Mouse (Mus musculus) MEL-GATA-1-ER (cell line): ENCODE data around the gene Arf1.

Source experiments
- DNase-seq: peaks from one replicate; pipeline ENCODE4 v3.0.0-alpha.2; 2012; ENCODE audit warnings: low read depth; ENCODE audit errors: extremely low read depth

The Arf1 gene

DNA sequence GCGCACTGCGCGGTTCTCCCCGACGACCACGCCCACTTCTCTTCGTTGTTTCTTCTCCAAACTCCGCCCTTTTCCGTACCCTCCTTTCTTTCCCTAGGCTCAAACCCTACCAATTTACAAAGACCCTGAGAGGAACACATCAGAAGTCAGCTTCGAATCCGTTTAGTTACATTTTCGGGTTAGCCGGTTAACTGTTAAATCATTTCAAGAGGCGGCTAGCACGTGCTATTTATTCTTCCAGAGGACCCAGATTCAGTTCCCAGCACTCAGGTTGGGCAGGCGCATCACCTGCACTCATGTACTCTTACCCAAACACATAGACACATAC, 36.0 kb downstream of the Arf1 start, which contains the start of gene Guk1:
TSS of gene Guk1 (minus strand) at position 154 of the 328 bp plus-strand sequence.
- DNase-seq, result no peak

DNA sequence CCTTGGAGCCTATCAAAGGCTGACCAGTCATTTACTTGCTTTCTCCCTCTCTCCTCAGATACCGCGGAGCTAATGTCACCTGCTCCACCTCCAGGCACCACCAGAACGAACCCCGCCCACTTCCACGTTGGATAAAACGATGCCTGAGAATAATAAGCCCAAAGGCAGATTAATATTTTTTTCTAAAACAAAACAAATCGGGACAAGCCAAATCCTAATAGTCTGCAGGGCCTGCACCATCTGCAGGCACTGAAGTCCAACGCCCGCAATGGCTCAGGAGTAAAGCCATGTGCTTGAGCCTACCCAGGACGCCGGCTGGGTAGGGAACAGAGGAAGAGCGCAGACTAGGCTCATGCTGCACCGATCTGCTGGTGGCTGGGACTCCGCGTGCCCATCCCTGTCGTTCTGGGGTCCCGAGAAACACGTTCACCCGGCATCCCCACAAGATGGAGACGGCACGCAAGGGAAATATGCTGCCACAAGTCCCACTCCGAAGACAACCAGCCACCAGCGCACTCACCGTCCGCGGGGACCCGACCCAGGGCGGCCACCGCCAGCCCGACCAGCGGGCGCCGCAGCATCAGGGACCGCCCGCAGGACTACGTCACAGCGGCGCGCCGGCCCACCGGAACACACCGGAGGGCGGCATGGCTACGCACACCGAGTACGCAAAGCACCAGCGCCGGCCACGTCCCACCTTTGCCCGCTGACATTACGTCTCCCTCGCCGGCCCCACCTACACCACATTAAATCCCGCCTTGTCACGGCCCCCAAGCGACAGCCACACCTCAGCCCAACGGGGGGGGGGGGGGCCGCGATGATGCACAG, 36.6 kb downstream of the Arf1 start:
- DNase-seq, result peak; percentile 80

DNA sequence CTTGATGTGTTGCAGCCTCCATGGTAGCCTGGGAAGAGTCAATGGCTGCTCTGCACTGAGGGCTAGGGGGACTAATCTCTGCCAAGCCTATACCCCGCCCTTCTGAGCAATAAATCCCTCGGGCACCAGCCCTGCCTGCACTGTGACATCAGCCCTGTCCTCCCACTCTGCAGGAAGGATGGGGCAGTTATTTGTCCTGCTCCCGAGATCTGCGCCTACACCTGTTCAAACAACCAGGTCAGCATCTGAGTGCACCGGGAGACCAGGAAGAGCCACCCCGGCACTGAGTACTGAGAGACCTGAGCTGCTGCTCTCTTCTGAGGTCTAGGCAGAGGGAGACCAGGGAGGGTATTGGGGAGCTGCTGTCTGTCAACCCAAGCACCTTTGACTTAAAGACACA, 40.4 kb downstream of the Arf1 start:
- DNase-seq, result no peak

DNA sequence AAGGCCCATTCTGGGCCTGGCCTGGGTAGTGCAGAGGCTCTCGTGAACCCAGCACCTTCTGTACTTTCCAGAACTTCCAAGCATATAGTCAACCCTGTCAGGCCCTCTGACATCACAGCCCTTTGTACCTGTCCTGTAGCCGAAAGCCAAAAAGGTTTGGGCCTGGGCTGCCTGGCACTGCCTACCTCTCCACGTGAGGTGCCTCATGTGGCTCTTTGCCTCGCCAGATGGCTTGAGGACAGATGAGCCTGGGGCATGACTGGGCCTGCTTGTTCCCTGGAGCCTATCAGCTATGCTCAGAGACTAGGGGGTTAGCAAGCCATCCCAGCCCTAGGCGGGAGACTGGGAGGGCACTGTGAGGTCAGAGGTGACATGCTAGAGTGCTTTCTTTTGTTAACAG, 42.6 kb downstream of the Arf1 start:
- no peak for DNase-seq

DNA sequence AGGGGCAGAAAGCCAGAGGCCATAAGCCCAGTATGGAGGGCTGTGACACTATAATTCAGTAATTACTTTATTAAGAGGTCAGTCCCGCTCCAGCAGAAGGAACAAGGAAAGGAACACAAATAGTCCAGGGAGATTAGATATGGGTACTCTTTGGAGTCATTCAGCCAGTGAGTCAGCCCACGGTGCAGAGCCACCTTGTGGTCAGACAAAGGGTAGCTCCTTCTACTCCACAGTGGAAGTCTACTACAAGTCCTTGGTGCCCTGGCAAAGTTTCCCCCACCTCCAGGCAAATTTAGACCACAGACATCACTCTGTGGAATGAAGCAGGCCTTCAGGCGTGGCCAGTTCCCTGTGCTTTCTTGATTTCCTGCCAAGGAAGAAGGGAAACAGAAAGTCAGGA, 44.2 kb downstream of the Arf1 start:
- DNase-seq, result peak; percentile 33

DNA sequence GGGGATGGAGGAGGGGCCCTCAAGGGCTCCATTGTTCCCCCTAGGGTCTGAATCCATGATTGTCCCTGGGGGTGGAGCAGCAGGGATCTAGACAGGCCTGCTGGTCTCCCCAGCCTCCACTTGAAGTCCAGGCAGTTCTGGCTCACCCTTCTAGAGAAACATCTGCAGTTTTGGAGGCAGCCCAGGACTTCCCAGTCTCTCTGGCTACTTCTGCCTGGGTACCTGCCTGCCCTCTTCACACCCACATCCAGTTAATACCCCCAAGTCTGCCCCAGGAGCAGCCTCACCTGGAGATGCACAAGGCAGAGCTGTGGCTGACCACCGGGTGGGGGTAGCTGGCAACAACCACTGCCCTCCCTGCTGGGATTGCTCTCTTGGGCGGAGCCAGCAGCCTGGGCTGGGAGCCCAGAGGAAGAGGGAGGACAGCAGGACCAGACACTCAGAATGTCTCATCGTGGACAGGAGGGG, 45.2 kb downstream of the Arf1 start, which contains the start of gene Gjc2:
TSS of gene Gjc2 (minus strand) at position 350 of the 468 bp plus-strand sequence.
- DNase-seq, result no peak

DNA sequence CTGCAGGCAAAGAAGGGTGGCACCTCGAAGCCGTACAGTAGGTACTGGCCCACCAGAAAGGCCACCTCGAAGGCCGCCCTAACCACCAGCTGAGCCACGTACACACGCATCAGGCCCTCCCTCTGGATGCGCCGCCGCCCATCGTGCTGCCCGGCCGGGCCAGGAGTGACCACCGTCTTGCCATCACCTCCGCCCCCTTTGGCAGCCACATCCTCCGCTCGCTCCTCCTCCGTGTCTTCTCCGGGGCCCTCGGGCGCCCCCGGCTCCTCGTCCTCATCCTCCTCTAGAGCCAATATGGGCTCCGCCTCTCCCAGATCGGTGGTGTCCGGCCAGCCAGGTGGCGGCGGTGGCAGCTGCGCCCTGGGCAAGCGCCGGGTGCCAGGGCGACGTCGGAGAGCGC, 51.1 kb downstream of the Arf1 start:
- no peak for DNase-seq

DNA sequence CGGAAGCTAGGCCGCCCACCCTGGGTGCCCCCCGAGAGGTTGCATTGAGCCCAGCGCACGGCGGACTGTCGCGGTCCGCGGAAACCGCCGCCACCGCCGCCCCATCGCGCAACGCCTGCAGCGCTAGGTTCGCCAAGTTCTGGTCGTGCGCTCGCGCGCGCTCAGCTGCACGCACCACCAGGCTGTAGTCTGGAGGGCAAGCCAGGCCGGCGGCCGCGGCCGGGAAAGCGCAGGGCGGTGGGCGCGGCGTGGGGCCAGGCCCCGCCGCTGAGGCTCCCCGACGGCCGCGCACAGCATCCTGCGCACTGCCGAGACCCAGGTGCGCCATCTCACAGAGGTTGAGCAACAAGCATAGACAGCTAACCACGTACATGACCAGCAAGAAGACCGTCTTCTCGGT, 51.6 kb downstream of the Arf1 start:
- DNase-seq, result no peak

DNA sequence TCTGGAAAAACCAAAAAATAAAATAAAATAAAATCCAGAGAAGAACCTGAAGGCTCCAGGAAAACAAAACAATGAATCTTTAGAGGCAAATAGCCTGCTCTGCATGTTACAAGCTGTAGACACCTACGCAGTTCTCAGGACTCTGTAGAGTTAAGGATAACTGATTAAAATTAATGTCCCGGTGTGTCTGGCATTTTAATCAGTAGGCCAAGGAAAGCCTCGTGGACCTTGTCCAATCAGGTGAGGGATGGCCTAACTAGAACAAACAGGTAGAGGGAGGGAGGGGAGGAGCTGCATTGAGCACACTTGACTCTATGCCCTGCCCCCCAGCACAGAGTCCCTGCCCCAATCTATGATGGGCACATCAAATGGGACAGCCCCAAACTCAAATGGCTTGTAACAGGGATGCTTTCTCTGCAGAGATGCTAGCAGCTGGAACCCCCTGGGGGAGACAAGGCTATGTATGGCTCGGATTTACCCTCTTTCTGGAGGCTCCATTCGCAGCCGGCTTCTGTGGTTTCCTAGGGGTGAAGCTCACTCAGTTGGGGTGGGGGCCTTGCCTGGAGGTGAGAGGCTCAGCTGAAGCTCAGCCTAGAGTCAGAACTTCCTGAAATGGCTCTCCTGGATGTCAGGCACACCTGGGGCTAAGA, 53.8 kb downstream of the Arf1 start:
- no peak for DNase-seq

DNA sequence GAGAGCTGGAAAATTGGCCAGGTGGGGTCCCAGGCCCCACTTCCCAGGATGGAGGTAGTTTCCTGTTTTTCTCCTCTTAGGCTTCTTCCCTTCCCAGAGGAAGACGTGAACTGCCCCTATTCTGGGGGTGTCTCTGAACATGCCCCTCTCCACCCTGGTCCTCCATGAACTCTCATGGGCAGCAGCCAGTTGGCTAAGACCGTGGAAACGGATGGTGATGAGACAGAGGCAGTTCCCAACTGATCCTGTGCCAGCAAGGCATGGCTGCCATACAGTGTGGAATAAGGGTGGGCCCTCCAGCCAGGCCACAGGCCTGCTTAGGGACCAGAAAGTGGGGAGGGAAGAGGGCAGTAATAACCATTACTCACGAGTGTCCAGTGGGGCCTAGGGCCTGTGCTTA, 57.5 kb downstream of the Arf1 start:
- no peak for DNase-seq

DNA sequence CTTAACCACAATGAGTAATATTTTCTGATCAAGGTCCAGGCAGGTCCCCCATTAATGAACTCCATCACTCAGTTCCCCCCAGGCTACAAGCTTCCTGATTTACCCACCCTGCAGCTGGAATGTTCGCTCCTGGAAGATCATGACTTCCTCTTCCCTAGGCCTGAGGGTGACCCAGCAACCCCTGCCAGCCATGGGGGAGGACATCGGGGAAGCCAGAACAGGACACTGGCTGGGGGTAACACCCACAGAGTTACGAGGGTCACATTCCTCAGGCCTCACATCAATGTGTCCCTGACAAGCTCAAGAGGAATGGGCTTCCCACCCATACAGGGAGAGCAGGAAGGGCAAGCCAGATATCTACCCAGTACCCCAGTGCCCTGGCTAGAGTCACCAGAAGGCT, 58.3 kb downstream of the Arf1 start:
- DNase-seq, result no peak

DNA sequence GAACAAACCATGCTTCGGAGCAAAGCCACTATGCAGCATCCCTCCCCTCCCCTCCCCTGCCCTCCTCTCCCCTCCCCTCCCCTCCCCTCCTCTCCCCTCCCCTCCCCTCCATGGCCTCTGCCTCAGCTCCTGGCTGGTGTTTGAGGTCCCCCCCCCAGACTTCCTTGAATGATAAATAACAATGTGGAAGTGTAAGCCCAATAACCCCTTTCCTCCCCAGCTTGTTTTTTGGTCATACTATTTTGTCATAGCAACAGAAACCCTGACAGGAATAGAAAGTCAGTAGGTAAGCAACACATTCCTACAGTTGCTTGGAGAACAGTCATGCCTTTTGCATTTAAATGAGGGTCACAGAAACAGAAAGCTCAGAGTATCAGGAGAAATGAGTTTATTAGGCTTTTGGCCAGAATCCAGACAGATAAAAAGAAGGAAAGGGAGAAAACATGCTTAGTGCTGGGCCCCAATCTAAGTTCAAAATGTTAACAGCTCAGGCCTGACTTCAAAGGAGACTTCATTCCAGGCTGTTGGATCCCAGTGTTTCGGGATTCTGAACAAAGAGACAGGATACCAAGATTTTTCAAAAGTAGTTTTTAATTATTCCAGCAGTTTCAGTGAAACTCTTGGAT, 62.3 kb downstream of the Arf1 start:
- peak; percentile 47 for DNase-seq

DNA sequence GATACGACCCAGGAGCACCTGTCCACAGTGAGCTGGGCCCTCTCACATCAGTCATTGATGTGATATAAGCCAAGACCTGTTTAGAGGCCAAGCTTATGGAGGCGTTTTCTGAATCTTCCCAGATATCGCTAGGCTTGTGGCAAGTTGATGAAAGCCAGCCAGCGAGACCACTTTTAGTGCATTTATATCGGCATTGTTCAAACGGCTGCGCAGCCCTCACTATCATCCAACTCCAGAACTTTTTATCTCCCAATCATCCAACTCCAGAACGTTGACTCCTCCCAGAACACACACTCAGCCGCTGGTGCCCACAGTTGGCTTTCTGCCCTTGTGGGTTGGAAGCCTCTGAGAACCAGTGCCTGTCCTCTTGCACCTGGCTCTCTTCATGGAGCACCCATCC, 63.7 kb downstream of the Arf1 start:
- peak; percentile 92 for DNase-seq

DNA sequence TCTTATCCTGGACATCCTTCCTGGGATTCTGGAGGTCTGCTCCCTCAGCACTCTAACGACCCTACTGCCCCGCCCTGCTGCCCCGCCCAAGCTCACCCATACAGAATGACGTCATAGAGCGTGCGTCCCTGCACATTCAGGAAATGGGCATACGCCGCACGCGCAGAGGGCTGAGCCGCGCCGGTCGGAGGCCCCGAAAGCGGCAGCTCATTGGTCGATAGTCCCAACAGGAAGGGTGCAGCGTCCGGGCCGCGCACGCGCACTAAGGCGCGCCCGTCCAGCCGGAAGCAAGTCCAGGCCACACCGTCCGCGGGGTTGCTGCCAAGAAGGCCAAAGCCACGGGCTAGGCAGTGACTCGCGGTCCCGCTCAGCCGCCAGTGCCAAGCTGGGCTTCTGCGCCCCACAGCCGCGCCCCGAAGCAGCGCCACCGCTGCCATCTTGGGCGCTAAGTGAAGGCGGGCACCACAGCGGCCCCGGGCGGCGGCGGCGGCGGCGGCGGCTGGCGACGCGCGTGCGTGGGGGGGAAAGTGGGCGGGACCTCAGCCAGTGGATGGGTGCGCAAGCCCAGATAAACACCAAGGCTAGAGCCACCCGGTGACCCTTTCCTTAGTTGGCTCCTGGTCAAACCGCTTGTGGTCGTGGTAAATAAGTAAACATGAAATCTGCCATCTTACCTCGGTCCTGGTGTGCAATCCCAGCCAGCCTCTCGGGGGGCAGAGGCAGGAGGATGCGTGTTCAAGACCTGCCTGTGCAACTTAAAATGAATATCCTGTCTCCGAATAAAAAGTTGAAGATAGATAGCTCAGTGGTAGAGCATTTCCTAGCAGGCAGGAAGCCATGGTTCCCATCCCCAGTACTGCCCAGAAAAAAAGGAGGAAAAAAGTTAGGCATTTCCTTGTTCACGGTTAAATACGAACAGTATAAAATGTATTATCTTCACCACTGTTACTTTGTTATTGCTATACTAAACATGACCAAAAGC, 64.5 kb downstream of the Arf1 start, which contains the start of gene Iba57:
TSS of gene Iba57 (minus strand) at position 485 of the 982 bp plus-strand sequence.
- DNase-seq, result peak; percentile 95

DNA sequence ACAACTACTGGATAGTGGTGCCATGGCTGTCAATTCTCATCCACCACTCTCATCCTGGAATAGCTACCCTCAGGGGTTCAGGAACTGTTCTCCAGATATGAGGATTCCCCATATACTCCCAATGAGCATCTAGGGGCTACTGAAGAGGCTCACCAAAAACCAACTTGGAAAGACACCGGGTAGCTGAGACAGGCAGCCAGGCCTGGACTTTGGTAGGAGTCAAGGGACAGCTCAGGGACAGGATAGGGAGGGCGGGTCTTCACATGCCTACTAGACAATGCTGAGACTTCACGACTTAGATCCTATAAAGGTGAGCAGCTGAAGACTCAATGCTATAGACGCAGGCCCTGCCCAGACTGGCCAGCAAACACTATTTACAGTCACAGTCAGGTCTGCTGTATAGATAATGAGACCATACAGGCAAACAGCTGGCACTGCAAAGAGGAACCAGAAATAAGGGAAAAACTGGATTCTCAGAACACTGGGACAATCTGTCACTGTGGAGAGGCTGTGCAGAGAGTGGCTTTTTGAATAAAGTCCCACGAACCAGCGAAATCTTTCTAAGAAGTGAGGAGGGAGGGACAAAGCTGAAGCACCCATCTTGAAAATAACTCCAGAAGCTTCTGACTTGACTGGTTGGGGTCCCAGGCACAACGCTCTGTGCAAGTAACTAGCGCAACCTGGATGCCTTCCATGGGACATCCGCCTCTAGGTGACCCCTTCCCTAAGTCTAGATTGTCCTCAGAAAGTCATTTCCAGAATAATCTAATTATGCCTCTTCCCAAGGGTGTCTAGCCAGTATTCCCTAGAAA, 65.4 kb downstream of the Arf1 start:
- peak; percentile 33 for DNase-seq
